Mouse (Mus musculus) bone marrow macrophage, adult 2 months (primary cell): ENCODE results near the gene Wdfy3. TPM values are rescaled to one million over a fixed set of nuclear protein-coding genes. Genes with fewer than 3 reads are reported as not detected.
A peak's percentile ranks its signal among the peaks of the same experiment; 100 is the strongest.

Experiments used
- H3K27ac ChIP-seq: 2 replicates; pipeline ENCODE4 v1.5.1; 2012; ENCODE audit warnings: low read depth, low read length; ENCODE audit not compliant: insufficient read depth
- H3K4me1 ChIP-seq: 2 replicates; pipeline ENCODE4 v1.6.1; 2012; ENCODE audit warnings: low read length; ENCODE audit not compliant: control insufficient read depth, insufficient read depth
- H3K4me3 ChIP-seq: 2 replicates; pipeline ENCODE4 v1.5.1; 2012; ENCODE audit warnings: mild to moderate bottlenecking, low read length, moderate library complexity; ENCODE audit not compliant: insufficient read depth
- CTCF ChIP-seq: IDR thresholded peaks from 2 replicates; pipeline ENCODE4 v1.5.1; 2012; ENCODE audit warnings: low read depth, mild to moderate bottlenecking, low read length, moderate library complexity
- POLR2A ChIP-seq: IDR thresholded peaks from 2 replicates; pipeline ENCODE4 v1.6.1; 2012; ENCODE audit warnings: mild to moderate bottlenecking, low read depth, low read length, borderline replicate concordance
- polyA plus RNA-seq: library from polyadenylated mRNA; stranded (reverse); fragments of >200 nt; gene quantifications from 2 replicates; pipeline ENCODE4 v1.2.4, GENCODE M21; 2012; ENCODE audit not compliant: missing spikeins, insufficient read depth, insufficient read length

Gene Wdfy3
- polyA plus RNA-seq, 1 experiment = 43.0 TPM

- no peak overlapping the region for H3K27ac ChIP-seq
- TF ChIP-seq CTCF (no peak), POLR2A (no peak)
- no peak overlapping the region for H3K4me3 ChIP-seq
- no peaks in the 10 kb centered on the region for H3K4me1 ChIP-seq
Observed at GRCm38 (mm10) chr5:101832991-101833390, 236.7 kb downstream of the Wdfy3 start.

GRCm38 (mm10) chr5:101832042-101832441 lies 237.7 kb downstream of the Wdfy3 start:
- TF ChIP-seq POLR2A (no peak), CTCF (no peak)

GRCm38 (mm10) chr5:101830180-101830579 lies 239.5 kb downstream of the Wdfy3 start:
- no peak for TF ChIP-seq POLR2A
- no peak for TF ChIP-seq CTCF
- Histone ChIP-seq H3K4me1 (peaks cover 8% of the 10 kb centered on the region), H3K4me3 (no peak overlapping the region), H3K27ac (no peak overlapping the region)

More at GRCm38 (mm10) chr5:101832042-101832441, 237.7 kb downstream of the Wdfy3 start:
- H3K27ac ChIP-seq = no peak overlapping the region
- H3K4me1 ChIP-seq = peaks cover 3% of the 10 kb centered on the region
- no peak overlapping the region for H3K4me3 ChIP-seq

GRCm38 (mm10) chr5:101828932-101829331 lies 240.8 kb downstream of the Wdfy3 start:
- Histone ChIP-seq H3K4me1 (peaks cover 8% of the 10 kb centered on the region), H3K27ac (no peak overlapping the region), H3K4me3 (no peak overlapping the region)
- no peak for TF ChIP-seq POLR2A
- no peak for TF ChIP-seq CTCF

DNA sequence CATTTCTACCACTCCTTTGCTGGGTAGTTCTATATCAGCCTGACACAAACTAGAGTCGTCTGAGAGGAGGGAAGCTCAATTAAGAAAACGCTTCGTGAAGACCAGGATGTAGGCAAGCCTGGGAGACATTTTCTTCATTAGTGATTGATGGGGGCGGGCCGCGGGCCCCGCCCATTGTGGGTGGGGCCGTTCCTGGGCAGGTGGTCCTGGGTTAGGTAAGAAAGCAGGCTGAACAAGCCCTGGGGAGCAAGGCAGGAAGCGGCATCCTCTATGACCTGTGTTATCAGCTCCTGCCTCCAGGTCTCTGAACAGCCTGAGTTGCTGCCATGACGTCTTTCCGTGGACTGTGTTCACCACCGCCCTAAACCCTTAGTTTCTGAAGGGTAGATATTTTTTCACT lies 242.2 kb downstream of the Wdfy3 start:
- Histone ChIP-seq H3K4me3 (no peak overlapping the region), H3K4me1 (peaks cover 8% of the 10 kb centered on the region), H3K27ac (no peak overlapping the region)
- TF ChIP-seq CTCF (no peak), POLR2A (no peak)

DNA sequence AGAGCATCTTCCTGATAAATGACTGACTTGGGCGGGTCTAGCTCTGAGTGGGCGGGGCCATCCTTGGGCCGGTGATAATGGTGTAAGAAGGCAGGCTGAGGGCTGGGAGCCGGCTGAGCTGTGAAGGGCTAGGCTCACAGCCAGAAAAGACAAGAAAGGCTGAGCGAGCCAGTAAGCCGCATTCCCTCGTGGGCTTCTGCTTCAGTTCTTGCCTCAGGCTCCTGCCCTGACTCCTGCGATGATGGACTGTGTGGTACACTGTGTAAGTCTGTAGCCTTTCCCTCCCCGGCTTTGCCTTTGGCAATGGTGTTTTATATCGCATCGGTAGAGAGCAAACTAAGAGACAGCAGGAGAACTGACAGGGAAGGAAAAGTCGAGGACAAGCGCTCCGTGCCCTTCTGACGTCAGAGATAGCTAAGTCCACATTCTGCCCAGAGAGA lies 243.2 kb downstream of the Wdfy3 start:
- TF ChIP-seq CTCF = no peak
- no peak for TF ChIP-seq POLR2A
- peaks cover 8% of the 10 kb centered on the region for H3K4me1 ChIP-seq
- peak overlapping the region; percentile 41; the same call in 1 of the 2 replicates for H3K4me3 ChIP-seq
- H3K27ac ChIP-seq = no peak overlapping the region

DNA sequence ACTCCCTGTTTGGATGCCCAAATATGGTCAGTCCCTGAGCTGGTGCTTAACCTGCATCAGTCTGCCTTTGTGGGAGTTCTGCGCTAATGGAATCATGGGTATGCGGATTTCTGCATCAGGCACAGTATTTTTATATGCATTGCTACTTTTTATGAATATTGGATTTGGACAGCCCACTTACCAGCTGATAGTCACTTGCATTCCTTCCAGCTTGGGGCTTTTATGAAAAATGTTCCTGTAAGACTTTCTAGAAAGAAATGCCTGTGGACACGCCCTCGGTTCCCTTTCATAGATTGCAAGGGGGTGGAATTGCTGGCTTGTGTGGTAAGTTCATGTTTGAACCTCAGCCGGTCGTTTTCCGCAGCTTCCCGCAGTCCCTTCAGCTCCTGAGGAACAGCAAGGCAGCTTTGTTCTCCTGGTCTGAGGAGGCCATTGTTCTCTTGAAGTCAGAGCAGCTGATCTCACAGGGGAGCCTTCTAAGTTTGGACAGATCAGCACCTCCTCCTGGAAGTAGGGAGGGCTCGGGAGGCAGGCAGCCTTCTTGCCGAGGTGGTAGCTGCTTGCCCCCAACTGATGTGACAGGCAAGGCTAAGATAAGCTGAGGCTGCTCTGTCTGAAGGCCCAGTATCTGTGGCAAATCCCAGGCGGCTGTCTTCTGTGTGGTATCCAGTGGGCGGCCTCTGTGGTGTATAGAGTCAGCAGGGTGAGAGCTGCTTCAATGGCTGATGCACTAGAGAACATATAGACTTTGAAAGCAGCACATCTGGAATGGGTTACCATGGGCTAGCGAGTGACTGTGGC lies 244.4 kb downstream of the Wdfy3 start:
- TF ChIP-seq CTCF = no peak
- TF ChIP-seq POLR2A = no peak
- Histone ChIP-seq H3K27ac (no peak overlapping the region), H3K4me3 (no peak overlapping the region), H3K4me1 (peaks cover 8% of the 10 kb centered on the region)

DNA sequence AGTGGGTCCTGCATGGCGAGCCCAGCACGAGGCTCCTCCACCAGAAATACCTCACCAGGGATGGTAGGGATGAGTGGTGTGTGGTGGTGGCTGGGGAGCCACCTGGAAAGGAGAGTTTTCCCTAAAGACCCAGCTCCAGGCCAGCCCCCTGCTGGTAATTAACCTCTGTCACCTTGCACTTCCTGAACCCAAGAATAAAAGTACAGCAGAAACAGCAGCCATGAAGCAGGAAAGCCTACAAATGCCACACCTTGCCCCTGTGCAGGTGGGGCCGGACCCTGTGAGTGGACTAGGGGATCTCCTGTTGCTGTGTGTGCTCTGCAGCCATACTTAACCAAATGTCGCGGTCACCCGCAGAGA lies 247.4 kb downstream of the Wdfy3 start:
- no peak for TF ChIP-seq CTCF
- TF ChIP-seq POLR2A = no peak
- Histone ChIP-seq H3K4me1 (peaks cover 8% of the 10 kb centered on the region), H3K4me3 (no peak overlapping the region), H3K27ac (no peak overlapping the region)

DNA sequence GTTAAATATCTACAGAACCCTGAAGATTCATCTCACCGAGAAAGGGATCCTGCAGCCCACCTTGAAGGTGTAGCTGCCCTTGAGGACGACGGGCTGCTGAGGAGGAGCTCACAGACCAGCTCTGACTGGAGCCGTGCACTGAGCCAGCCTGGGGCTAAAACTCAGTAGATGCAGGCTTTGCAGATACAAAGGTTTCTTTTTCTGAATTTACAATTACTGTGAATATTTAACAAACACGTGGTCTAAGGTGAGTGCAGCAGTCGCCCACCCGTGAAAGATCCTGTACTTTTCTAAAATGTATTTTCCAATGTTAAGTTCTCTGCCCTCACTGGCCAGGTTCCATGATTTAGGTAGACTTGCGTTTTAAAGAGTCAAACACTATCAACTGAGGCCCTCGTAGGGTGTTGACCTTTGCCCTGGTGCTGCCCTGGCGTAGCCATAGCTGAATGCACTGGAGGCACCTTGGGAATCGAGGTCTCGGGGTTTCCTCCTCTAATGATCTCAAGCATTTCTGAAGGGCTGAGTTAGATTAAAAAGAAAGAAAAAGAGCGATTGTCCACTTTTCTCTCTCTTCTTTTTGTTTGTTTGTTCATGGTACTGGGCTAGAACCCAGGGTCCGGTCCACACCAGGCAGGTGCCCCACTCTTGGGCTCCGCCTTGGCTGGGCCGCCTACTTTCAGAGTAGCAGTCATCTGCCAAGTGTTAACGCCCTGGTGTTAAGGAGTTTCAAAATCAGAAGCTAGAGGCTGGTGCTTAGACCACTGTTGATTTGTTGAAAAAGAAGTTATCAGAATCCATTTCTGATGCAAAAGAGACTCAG lies 248.0 kb downstream of the Wdfy3 start:
- TF ChIP-seq POLR2A = no peak
- TF ChIP-seq CTCF = no peak
- peaks cover 2% of the 10 kb centered on the region for H3K4me1 ChIP-seq
- H3K27ac ChIP-seq = no peak overlapping the region
- H3K4me3 ChIP-seq = no peak overlapping the region

GRCm38 (mm10) chr5:101821052-101821451 lies 248.7 kb downstream of the Wdfy3 start:
- Histone ChIP-seq H3K4me1 (no peaks in the 10 kb centered on the region), H3K27ac (no peak overlapping the region), H3K4me3 (no peak overlapping the region)
- TF ChIP-seq CTCF (no peak), POLR2A (no peak)
